Mouse (Mus musculus) heart, adult 18-20 months (tissue): ENCODE data around the gene Spdl1. TPM values are rescaled to one million over a fixed set of nuclear protein-coding genes. Genes with fewer than 3 reads are reported as not detected.

Experiments used
- DNase-seq, 2 experiments: peaks; one replicate each; pipeline ENCODE4 v3.0.0; 2021 to 2022; ENCODE audit warnings: mixed read lengths in 1 of 2
- long read RNA-seq, 2 experiments: library from polyadenylated mRNA; stranded (forward); transcript quantifications; one replicate each; pipeline ENCODE4 v2.0.0; 2021
- total RNA-seq, 2 experiments: library from RNA; stranded (reverse); gene quantifications; 2 replicates each; pipeline ENCODE4 v1.2.3; 2021

Gene Spdl1
- total RNA-seq = under 1 TPM; 0.22 to 0.33 TPM
- long read RNA-seq, experiment 1 = 0 reads
- long read RNA-seq, experiment 2 = 0 reads

GRCm38 (mm10) chr11:34833318-34834086, at the start of gene Spdl1:
Gene Spdl1, minus strand, starts transcription at chr11:34833641.
- peak; percentile 96 to 99 for DNase-seq

GRCm38 (mm10) chr11:34881528-34881927, 48.1 kb upstream of the Spdl1 start:
- DNase-seq = peak; percentile 9 to 28

- DNase-seq = no peak
Measured at GRCm38 (mm10) chr11:34879678-34880077, 46.2 kb upstream of the Spdl1 start.

- peak; percentile 14 to 22 for DNase-seq
Measured at GRCm38 (mm10) chr11:34873861-34874260, 40.4 kb upstream of the Spdl1 start.

GRCm38 (mm10) chr11:34872432-34872831, 39.0 kb upstream of the Spdl1 start:
- no peak for DNase-seq

GRCm38 (mm10) chr11:34871991-34872390, 38.5 kb upstream of the Spdl1 start:
- peak in 1 of 2 experiments; percentile 16 for DNase-seq

- DNase-seq = peak; percentile 54 to 68
Measured at GRCm38 (mm10) chr11:34871456-34871855, 38.0 kb upstream of the Spdl1 start.

- no peak for DNase-seq
Measured at GRCm38 (mm10) chr11:34868626-34869025, 35.2 kb upstream of the Spdl1 start.

GRCm38 (mm10) chr11:34865741-34866270, 32.4 kb upstream of the Spdl1 start:
- DNase-seq = peak in 1 of 2 experiments; percentile 29

GRCm38 (mm10) chr11:34865181-34865580, 31.7 kb upstream of the Spdl1 start:
- peak; percentile 54 to 71 for DNase-seq

GRCm38 (mm10) chr11:34856652-34857051, 23.2 kb upstream of the Spdl1 start:
- no peak for DNase-seq

GRCm38 (mm10) chr11:34846268-34846652, 12.8 kb upstream of the Spdl1 start:
- no peak for DNase-seq

- DNase-seq = peak; percentile 72 to 91
Measured at GRCm38 (mm10) chr11:34845567-34846267, 12.3 kb upstream of the Spdl1 start.

GRCm38 (mm10) chr11:34843517-34843916, 10.1 kb upstream of the Spdl1 start:
- peak in 1 of 2 experiments; percentile 55 for DNase-seq

- no peak for DNase-seq
Measured at GRCm38 (mm10) chr11:34840283-34840682, 6.8 kb upstream of the Spdl1 start.

GRCm38 (mm10) chr11:34839051-34839450, 5.6 kb upstream of the Spdl1 start:
- no peak for DNase-seq

- no peak for DNase-seq
Measured at GRCm38 (mm10) chr11:34836272-34836671, 2.8 kb upstream of the Spdl1 start.

- no peak for DNase-seq
Measured at GRCm38 (mm10) chr11:34832678-34833077, 763 bp downstream of the Spdl1 start.

GRCm38 (mm10) chr11:34827803-34828202, 5.6 kb downstream of the Spdl1 start:
- DNase-seq = no peak

- DNase-seq = no peak
Measured at GRCm38 (mm10) chr11:34826940-34827339, 6.5 kb downstream of the Spdl1 start.

- DNase-seq = peak in 1 of 2 experiments; percentile 11
Measured at GRCm38 (mm10) chr11:34824791-34825190, 8.7 kb downstream of the Spdl1 start.

GRCm38 (mm10) chr11:34814767-34815166, 18.7 kb downstream of the Spdl1 start:
- peak in 1 of 2 experiments; percentile 31 for DNase-seq

GRCm38 (mm10) chr11:34814319-34814718, 19.1 kb downstream of the Spdl1 start:
- DNase-seq = no peak
